Mouse (Mus musculus) thymus, adult 2 months (tissue): ENCODE results near the gene Fras1.

ENCODE experiments used
- CTCF ChIP-seq: fragments of 200-500 bp; IDR thresholded peaks from 2 replicates; pipeline ENCODE4 v1.5.1; 2012; ENCODE audit warnings: mild to moderate bottlenecking, control low read depth, low read length, moderate library complexity, borderline replicate concordance; ENCODE audit not compliant: control insufficient read depth, poor library complexity, insufficient read depth; ENCODE audit errors: extremely low read depth
- POLR2A ChIP-seq: fragments of 200-500 bp; IDR thresholded peaks from 2 replicates; pipeline ENCODE4 v1.6.1; 2012; ENCODE audit warnings: mild to moderate bottlenecking, low read length, control low read depth, moderate library complexity; ENCODE audit not compliant: control insufficient read depth, poor library complexity, insufficient read depth; ENCODE audit errors: extremely low read depth

DNA sequence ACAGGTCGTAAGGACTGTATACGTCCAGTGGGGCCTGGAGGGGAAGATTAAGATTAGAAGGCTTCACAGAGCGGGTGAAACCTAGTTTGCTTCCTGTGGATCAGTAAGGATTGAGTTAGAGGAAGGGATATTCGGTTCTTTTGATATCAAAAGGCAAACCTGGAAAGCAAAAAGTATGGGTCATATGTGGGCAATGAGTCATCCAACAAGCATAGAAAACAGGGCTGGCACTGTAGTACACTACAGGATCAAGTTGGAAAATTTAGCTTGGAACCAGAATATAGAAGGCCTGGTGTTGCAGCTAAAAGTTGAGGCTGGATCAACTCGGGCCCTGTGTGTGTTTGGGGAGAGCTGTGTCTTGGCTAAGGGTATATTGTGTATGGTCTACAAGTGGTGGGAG is 246.9 kb downstream of the Fras1 start:
- TF ChIP-seq CTCF (no peak), POLR2A (no peak)
